Mouse (Mus musculus) 3T3-L1 (cell line): ENCODE results near the gene Trnp1.

Experiments
- DNase-seq: peaks from one replicate; pipeline ENCODE4 v3.0.0-alpha.2; 2015; ENCODE audit warnings: low read depth, low spot score

The Trnp1 gene

GRCm38 (mm10) chr4:133460796-133461325 lies 37.5 kb downstream of the Trnp1 start:
- no peak for DNase-seq

GRCm38 (mm10) chr4:133460006-133460405 lies 38.3 kb downstream of the Trnp1 start:
- DNase-seq = no peak

GRCm38 (mm10) chr4:133458044-133458443 lies 40.3 kb downstream of the Trnp1 start:
- no peak for DNase-seq

GRCm38 (mm10) chr4:133452433-133452832 lies 45.9 kb downstream of the Trnp1 start:
- DNase-seq = no peak

- DNase-seq = peak; percentile 91
These were observed 46.8 kb downstream of the Trnp1 start for GRCm38 (mm10) chr4:133451536-133451935.

GRCm38 (mm10) chr4:133449726-133450125 lies 48.6 kb downstream of the Trnp1 start:
- DNase-seq = peak; percentile 45

GRCm38 (mm10) chr4:133448708-133449388 lies 49.5 kb downstream of the Trnp1 start:
- no peak for DNase-seq

- DNase-seq = no peak
These were observed 50.4 kb downstream of the Trnp1 start for GRCm38 (mm10) chr4:133447967-133448366.

GRCm38 (mm10) chr4:133447366-133447765 lies 51.0 kb downstream of the Trnp1 start:
- no peak for DNase-seq

GRCm38 (mm10) chr4:133445727-133446126 lies 52.6 kb downstream of the Trnp1 start:
- DNase-seq = no peak

- DNase-seq = no peak
These were observed 55.3 kb downstream of the Trnp1 start for GRCm38 (mm10) chr4:133443085-133443484.

GRCm38 (mm10) chr4:133442194-133442593 lies 56.2 kb downstream of the Trnp1 start:
- no peak for DNase-seq
